Mouse (Mus musculus): ENCODE measurements around the gene Gm10696. TPM values are rescaled to one million over a fixed set of nuclear protein-coding genes. Genes with fewer than 3 reads are reported as not detected.
"Not testable (repeated sequence)": the region's sequence is repeated elsewhere in the genome, so short reads cannot be mapped to it uniquely, and the experiment has no call there.

The Gm10696 gene
- polyA plus RNA-seq (2015; fragmentation: Nextera tagmentation; extraction: Ambion mirVana): not detected in 2 replicates

- not testable (repeated sequence) for H3K4me3 ChIP-seq; H3K4me1 ChIP-seq; H3K27me3 ChIP-seq; H3K9ac ChIP-seq; H3K9me3 ChIP-seq; ATAC-seq (ENCODE audit: insufficient number of reproducible peaks, insufficient read depth, low FRiP score, low TSS enrichment, low read depth); H3K4me2 ChIP-seq; H3K36me3 ChIP-seq; H3K27ac ChIP-seq
- 83% methylated on average over 1 of the region's 1 CpGs for WGBS
Observed at GRCm38 (mm10) chr3:94178093-94178492, at the start of gene Gm10696. Gene Gm10696 (minus strand): TSS chr3:94178193.

GRCm38 (mm10) chr3:94196414-94196813 is 18.4 kb upstream of the Gm10696 start, which contains the start of gene Gm5286:
Gene Gm5286 (plus strand): TSS chr3:94196714.
- WGBS: 93% methylated on average over 3 of the region's 4 CpGs
- not testable (repeated sequence) for H3K4me3 ChIP-seq; H3K36me3 ChIP-seq; H3K4me1 ChIP-seq; H3K9ac ChIP-seq; H3K4me2 ChIP-seq; H3K9me3 ChIP-seq; ATAC-seq (ENCODE audit: insufficient number of reproducible peaks, insufficient read depth, low FRiP score, low TSS enrichment, low read depth); H3K27ac ChIP-seq; H3K27me3 ChIP-seq

DNA sequence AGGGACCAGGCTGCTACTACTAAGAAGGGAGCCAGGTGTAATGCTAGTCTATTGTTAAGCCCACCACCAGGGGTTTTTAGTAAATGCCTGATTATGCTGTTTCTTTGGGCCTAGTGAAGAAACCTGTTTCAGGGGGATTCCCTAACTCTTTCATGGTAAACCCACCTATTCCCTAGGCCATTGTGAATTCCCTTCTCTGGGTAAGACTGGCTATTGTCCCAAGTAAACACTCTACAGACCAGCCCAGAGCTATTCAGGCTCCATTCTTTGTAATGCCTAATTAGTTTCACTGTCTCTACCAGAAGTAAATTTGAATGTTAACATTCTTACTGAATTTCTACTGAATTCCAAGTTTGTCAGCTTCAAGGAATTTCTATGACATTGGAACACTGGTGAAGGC is 10.6 kb downstream of the Gm10696 start:
- H3K9ac ChIP-seq; H3K27me3 ChIP-seq; H3K4me3 ChIP-seq; H3K36me3 ChIP-seq; H3K9me3 ChIP-seq; H3K4me2 ChIP-seq; ATAC-seq (ENCODE audit: insufficient number of reproducible peaks, insufficient read depth, low FRiP score, low TSS enrichment, low read depth); H3K27ac ChIP-seq; H3K4me1 ChIP-seq: not testable (repeated sequence)

Other genes with a start within 250 kb of the Gm10696 start
- gene Gm9117, start 234.7 kb downstream of the Gm10696 start, polyA plus RNA-seq (2015; fragmentation: Nextera tagmentation; extraction: Ambion mirVana): not detected in 2 replicates
- not detected in 2 replicates for gene Tdpoz5, start 216.9 kb downstream of the Gm10696 start, polyA plus RNA-seq (2015; fragmentation: Nextera tagmentation; extraction: Ambion mirVana)
- not detected in 2 replicates for gene Gm9125, start 123.3 kb downstream of the Gm10696 start, polyA plus RNA-seq (2015; fragmentation: Nextera tagmentation; extraction: Ambion mirVana)
- gene Gm10697, start 105.5 kb downstream of the Gm10696 start, polyA plus RNA-seq (2015; fragmentation: Nextera tagmentation; extraction: Ambion mirVana): not detected in 2 replicates
- gene Gm5286, start 18.5 kb upstream of the Gm10696 start, polyA plus RNA-seq (2015; fragmentation: Nextera tagmentation; extraction: Ambion mirVana): not detected in 2 replicates
- gene Gm4778, start 85.8 kb upstream of the Gm10696 start, polyA plus RNA-seq (2015; fragmentation: Nextera tagmentation; extraction: Ambion mirVana): not detected in 2 replicates
- gene Them4, start 131.9 kb upstream of the Gm10696 start, polyA plus RNA-seq (2015; fragmentation: Nextera tagmentation; extraction: Ambion mirVana): 12.2 and 12.3 TPM in 2 replicates
- gene Them5, start 163.9 kb upstream of the Gm10696 start, polyA plus RNA-seq (2015; fragmentation: Nextera tagmentation; extraction: Ambion mirVana): 5.2 and 9.2 TPM in 2 replicates
- 2.3 and 3.5 TPM in 2 replicates for gene C2cd4d, start 184.2 kb upstream of the Gm10696 start, polyA plus RNA-seq (2015; fragmentation: Nextera tagmentation; extraction: Ambion mirVana)
- gene Rorc, start 194.6 kb upstream of the Gm10696 start, polyA plus RNA-seq (2015; fragmentation: Nextera tagmentation; extraction: Ambion mirVana): 2.3 TPM in 2 replicates
- 0.13 and 0.28 TPM in 2 replicates for gene Lingo4, start 220.3 kb upstream of the Gm10696 start, polyA plus RNA-seq (2015; fragmentation: Nextera tagmentation; extraction: Ambion mirVana)
- 9.0 TPM in 2 replicates for gene Tdrkh, start 235.1 kb upstream of the Gm10696 start, polyA plus RNA-seq (2015; fragmentation: Nextera tagmentation; extraction: Ambion mirVana)